Mouse (Mus musculus): ENCODE results near the gene Dyrk1a. TPM values are rescaled to one million over a fixed set of nuclear protein-coding genes. Genes with fewer than 3 reads are reported as not detected.

Gene Dyrk1a
- polyA plus RNA-seq, 1 experiment from 2014 or later: 9.4 TPM

GRCm38 (mm10) chr16:94719488-94719887 is 149.7 kb downstream of the Dyrk1a start:
- no peaks in the 10 kb centered on the region for H3K4me1 ChIP-seq (ENCODE audit: control insufficient read depth, insufficient read depth, low read depth, low read length)
- no peak for ATAC-seq
- H3K4me2 ChIP-seq (ENCODE audit: low read length): no peak overlapping the region
- no peak overlapping the region for H3K4me3 ChIP-seq (ENCODE audit: low read length)
- no peaks in the 10 kb centered on the region for H3K36me3 ChIP-seq (ENCODE audit: control insufficient read depth, insufficient read depth, low read length)
- H3K9ac ChIP-seq (ENCODE audit: low read depth, low read length): no peak overlapping the region
- H3K27me3 ChIP-seq (replicated peaks; ENCODE audit: control insufficient read depth, insufficient read depth, low read length): no peaks in the 10 kb centered on the region
- no peak overlapping the region for H3K27ac ChIP-seq (ENCODE audit: low read depth, low read length)
- 84% methylated on average over 4 of the region's 4 CpGs for WGBS
- no peaks in the 10 kb centered on the region for H3K9me3 ChIP-seq (ENCODE audit: control insufficient read depth, low read length)

GRCm38 (mm10) chr16:94720476-94721153 is 150.8 kb downstream of the Dyrk1a start:
- Histone ChIP-seq H3K27ac (ENCODE audit: low read depth, low read length) (no peak overlapping the region), H3K4me3 (ENCODE audit: low read length) (no peak overlapping the region), H3K4me2 (ENCODE audit: low read length) (no peak overlapping the region), H3K4me1 (ENCODE audit: control insufficient read depth, insufficient read depth, low read depth, low read length) (no peaks in the 10 kb centered on the region), H3K36me3 (ENCODE audit: control insufficient read depth, insufficient read depth, low read length) (no peaks in the 10 kb centered on the region), H3K9ac (ENCODE audit: low read depth, low read length) (no peak overlapping the region), H3K27me3 (replicated peaks; ENCODE audit: control insufficient read depth, insufficient read depth, low read length) (no peaks in the 10 kb centered on the region), H3K9me3 (ENCODE audit: control insufficient read depth, low read length) (no peaks in the 10 kb centered on the region)
- WGBS: 70% methylated on average over 7 of the region's 7 CpGs
- no peak for ATAC-seq

GRCm38 (mm10) chr16:94721549-94722006 is 151.8 kb downstream of the Dyrk1a start:
- no peak overlapping the region for H3K4me3 ChIP-seq (ENCODE audit: low read length)
- no peaks in the 10 kb centered on the region for H3K36me3 ChIP-seq (ENCODE audit: control insufficient read depth, insufficient read depth, low read length)
- no peak for ATAC-seq
- H3K9me3 ChIP-seq (ENCODE audit: control insufficient read depth, low read length): no peaks in the 10 kb centered on the region
- no peak overlapping the region for H3K27ac ChIP-seq (ENCODE audit: low read depth, low read length)
- 73% methylated on average over 10 of the region's 10 CpGs for WGBS
- no peaks in the 10 kb centered on the region for H3K27me3 ChIP-seq (replicated peaks; ENCODE audit: control insufficient read depth, insufficient read depth, low read length)
- H3K4me1 ChIP-seq (ENCODE audit: control insufficient read depth, insufficient read depth, low read depth, low read length): no peaks in the 10 kb centered on the region
- H3K4me2 ChIP-seq (ENCODE audit: low read length): no peak overlapping the region
- H3K9ac ChIP-seq (ENCODE audit: low read depth, low read length): no peak overlapping the region

GRCm38 (mm10) chr16:94722936-94723335 is 153.1 kb downstream of the Dyrk1a start:
- H3K9me3 ChIP-seq (ENCODE audit: control insufficient read depth, low read length): no peaks in the 10 kb centered on the region; the same call in 1 of the 2 replicates
- no peaks in the 10 kb centered on the region for H3K36me3 ChIP-seq (ENCODE audit: control insufficient read depth, insufficient read depth, low read length)
- H3K4me1 ChIP-seq (ENCODE audit: control insufficient read depth, insufficient read depth, low read depth, low read length): no peaks in the 10 kb centered on the region
- WGBS: 85% methylated on average over 12 of the region's 12 CpGs
- no peak overlapping the region for H3K4me3 ChIP-seq (ENCODE audit: low read length)
- no peak overlapping the region for H3K9ac ChIP-seq (ENCODE audit: low read depth, low read length)
- no peak for ATAC-seq
- H3K27ac ChIP-seq (ENCODE audit: low read depth, low read length): no peak overlapping the region
- H3K4me2 ChIP-seq (ENCODE audit: low read length): no peak overlapping the region
- no peaks in the 10 kb centered on the region for H3K27me3 ChIP-seq (replicated peaks; ENCODE audit: control insufficient read depth, insufficient read depth, low read length)

GRCm38 (mm10) chr16:94724061-94724596 is 154.3 kb downstream of the Dyrk1a start:
- WGBS: under 1% methylated on average over 23 of the region's 23 CpGs
- Histone ChIP-seq H3K36me3 (ENCODE audit: control insufficient read depth, insufficient read depth, low read length) (no peaks in the 10 kb centered on the region), H3K27me3 (replicated peaks; ENCODE audit: control insufficient read depth, insufficient read depth, low read length) (no peaks in the 10 kb centered on the region), H3K9me3 (ENCODE audit: control insufficient read depth, low read length) (no peaks in the 10 kb centered on the region; the same call in 1 of the 2 replicates), H3K4me3 (ENCODE audit: low read length) (peak overlapping the region; percentile 55), H3K4me2 (ENCODE audit: low read length) (peak overlapping the region; percentile 87), H3K9ac (ENCODE audit: low read depth, low read length) (peak overlapping the region; percentile 66), H3K4me1 (ENCODE audit: control insufficient read depth, insufficient read depth, low read depth, low read length) (no peaks in the 10 kb centered on the region), H3K27ac (ENCODE audit: low read depth, low read length) (peak overlapping the region; percentile 93)
- ATAC-seq: peak; percentile 96

GRCm38 (mm10) chr16:94724747-94725211 is 155.0 kb downstream of the Dyrk1a start:
- Histone ChIP-seq H3K27ac (ENCODE audit: low read depth, low read length) (peak overlapping the region; percentile 93), H3K27me3 (replicated peaks; ENCODE audit: control insufficient read depth, insufficient read depth, low read length) (no peaks in the 10 kb centered on the region), H3K4me1 (ENCODE audit: control insufficient read depth, insufficient read depth, low read depth, low read length) (no peaks in the 10 kb centered on the region), H3K36me3 (ENCODE audit: control insufficient read depth, insufficient read depth, low read length) (no peaks in the 10 kb centered on the region), H3K4me2 (ENCODE audit: low read length) (peak overlapping the region; percentile 87), H3K4me3 (ENCODE audit: low read length) (peak overlapping the region; percentile 55), H3K9ac (ENCODE audit: low read depth, low read length) (peak overlapping the region; percentile 66), H3K9me3 (ENCODE audit: control insufficient read depth, low read length) (no peaks in the 10 kb centered on the region; the same call in 1 of the 2 replicates)
- peak; percentile 53 for ATAC-seq
- under 1% methylated on average over 18 of the region's 18 CpGs for WGBS

GRCm38 (mm10) chr16:94729236-94729635 is 159.4 kb downstream of the Dyrk1a start:
- Histone ChIP-seq H3K4me1 (ENCODE audit: control insufficient read depth, insufficient read depth, low read depth, low read length) (no peaks in the 10 kb centered on the region), H3K36me3 (ENCODE audit: control insufficient read depth, insufficient read depth, low read length) (no peaks in the 10 kb centered on the region), H3K9ac (ENCODE audit: low read depth, low read length) (no peak overlapping the region), H3K4me2 (ENCODE audit: low read length) (no peak overlapping the region), H3K27me3 (replicated peaks; ENCODE audit: control insufficient read depth, insufficient read depth, low read length) (no peaks in the 10 kb centered on the region), H3K9me3 (ENCODE audit: control insufficient read depth, low read length) (no peaks in the 10 kb centered on the region; the same call in 1 of the 2 replicates), H3K27ac (ENCODE audit: low read depth, low read length) (no peak overlapping the region), H3K4me3 (ENCODE audit: low read length) (no peak overlapping the region)
- WGBS: 86% methylated on average over 6 of the region's 6 CpGs
- no peak for ATAC-seq

- Histone ChIP-seq H3K4me3 (ENCODE audit: low read length) (no peak overlapping the region), H3K27ac (ENCODE audit: low read depth, low read length) (no peak overlapping the region), H3K27me3 (replicated peaks; ENCODE audit: control insufficient read depth, insufficient read depth, low read length) (no peaks in the 10 kb centered on the region), H3K4me1 (ENCODE audit: control insufficient read depth, insufficient read depth, low read depth, low read length) (no peaks in the 10 kb centered on the region), H3K9ac (ENCODE audit: low read depth, low read length) (no peak overlapping the region), H3K4me2 (ENCODE audit: low read length) (no peak overlapping the region), H3K36me3 (ENCODE audit: control insufficient read depth, insufficient read depth, low read length) (no peaks in the 10 kb centered on the region), H3K9me3 (ENCODE audit: control insufficient read depth, low read length) (no peaks in the 10 kb centered on the region; the same call in 1 of the 2 replicates)
- no peak for ATAC-seq
- 71% methylated on average over 12 of the region's 12 CpGs for WGBS
Observed at GRCm38 (mm10) chr16:94731027-94731426, 161.2 kb downstream of the Dyrk1a start.

- Histone ChIP-seq H3K4me2 (ENCODE audit: low read length) (no peak overlapping the region), H3K9me3 (ENCODE audit: control insufficient read depth, low read length) (no peaks in the 10 kb centered on the region), H3K4me1 (ENCODE audit: control insufficient read depth, insufficient read depth, low read depth, low read length) (no peaks in the 10 kb centered on the region), H3K36me3 (ENCODE audit: control insufficient read depth, insufficient read depth, low read length) (no peaks in the 10 kb centered on the region), H3K9ac (ENCODE audit: low read depth, low read length) (no peak overlapping the region), H3K4me3 (ENCODE audit: low read length) (no peak overlapping the region), H3K27ac (ENCODE audit: low read depth, low read length) (no peak overlapping the region), H3K27me3 (replicated peaks; ENCODE audit: control insufficient read depth, insufficient read depth, low read length) (no peaks in the 10 kb centered on the region)
- no peak for ATAC-seq
- 60% methylated on average over 3 of the region's 3 CpGs for WGBS
Observed at GRCm38 (mm10) chr16:94735472-94735871, 165.7 kb downstream of the Dyrk1a start.
